Mouse (Mus musculus) ES-E14 (cell line): ENCODE data around the gene Serhl.

Experiments
- CHD2 ChIP-seq: IDR thresholded peaks from 2 replicates; pipeline ENCODE4 v1.6.1; 2014; ENCODE audit warnings: mild to moderate bottlenecking, low read depth, low read length, inconsistent platforms
- MAFK ChIP-seq: IDR thresholded peaks from 2 replicates; pipeline ENCODE4 v1.6.1; 2014; ENCODE audit warnings: mild to moderate bottlenecking, low read depth, low read length, inconsistent platforms; ENCODE audit not compliant: insufficient read depth
- ZC3H11A ChIP-seq: IDR thresholded peaks from 2 replicates; pipeline ENCODE4 v1.6.1; 2012; ENCODE audit warnings: low read depth, mild to moderate bottlenecking, inconsistent platforms, low read length, borderline replicate concordance
- ZNF384 ChIP-seq: IDR thresholded peaks from 2 replicates; pipeline ENCODE4 v1.6.1; 2012; ENCODE audit warnings: low read depth, low read length, inconsistent platforms

DNA sequence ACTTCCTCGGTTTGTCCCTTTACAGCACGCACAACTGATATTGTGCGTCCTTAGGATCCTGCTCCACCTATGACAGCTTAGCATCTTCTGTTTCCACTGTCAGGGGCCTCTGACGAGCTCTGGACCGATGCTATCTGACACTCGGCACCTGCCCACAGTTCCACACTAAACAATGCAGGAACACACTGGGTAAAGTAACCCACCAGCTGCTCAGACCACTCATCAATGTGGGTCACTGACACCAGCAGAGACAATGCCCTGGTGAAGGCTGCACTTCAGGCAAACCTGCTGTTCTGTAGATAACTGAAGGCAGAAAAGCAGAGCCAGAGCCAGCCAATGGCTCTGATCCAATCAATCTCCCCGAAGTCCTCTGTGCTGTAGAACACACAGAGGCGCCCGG, 37.3 kb downstream of the Serhl start:
- TF ChIP-seq ZNF384 (no peak), ZC3H11A (no peak), CHD2 (no peak), MAFK (no peak)
